Mouse (Mus musculus) stomach, postnatal 0 days (tissue): ENCODE measurements around the gene Cox7a2l. TPM values are rescaled to one million over a fixed set of nuclear protein-coding genes. Genes with fewer than 3 reads are reported as not detected.
A peak's percentile ranks its signal among the peaks of the same experiment; 100 is the strongest.

Experiments used
- ATAC-seq: fragments of 200-750 bp; cut with Nextera tagmentation; 2 replicates; pipeline ENCODE4 v1.8.0; 2017; ENCODE audit not compliant: low FRiP score, low TSS enrichment
- DNase-seq: peaks from one replicate; pipeline ENCODE4 v3.0.0-alpha.2; 2016; ENCODE audit warnings: low spot score
- H3K27ac ChIP-seq: fragments of 300-500 bp; sonication (generic); replicated peaks from 2 replicates; pipeline ENCODE4 v1.5.1; 2014; ENCODE audit warnings: mild to moderate bottlenecking, control low read depth
- H3K27me3 ChIP-seq: fragments of 300-500 bp; sonication (generic); 2 replicates; pipeline ENCODE4 v1.6.1; 2014; ENCODE audit warnings: low read length; ENCODE audit not compliant: control insufficient read depth, insufficient read depth
- H3K36me3 ChIP-seq: fragments of 300-500 bp; sonication (generic); 2 replicates; pipeline ENCODE4 v1.6.1; 2014; ENCODE audit warnings: low read length, mixed read lengths; ENCODE audit not compliant: control insufficient read depth, insufficient read depth
- H3K4me1 ChIP-seq: fragments of 300-500 bp; sonication (generic); replicated peaks from 2 replicates; pipeline ENCODE4 v1.6.1; 2014; ENCODE audit warnings: antibody characterized with exemption; ENCODE audit not compliant: control insufficient read depth, insufficient read depth
- H3K4me2 ChIP-seq: fragments of 300-500 bp; sonication (generic); replicated peaks from 2 replicates; pipeline ENCODE4 v1.6.1; 2014; ENCODE audit warnings: low read depth, mild to moderate bottlenecking, control low read depth, moderate library complexity
- H3K4me3 ChIP-seq: fragments of 300-500 bp; sonication (generic); 2 replicates; pipeline ENCODE4 v1.5.1; 2014; ENCODE audit warnings: low read depth, low read length, control low read depth
- H3K9ac ChIP-seq: fragments of 300-500 bp; sonication (generic); 2 replicates; pipeline ENCODE4 v1.6.1; 2014; ENCODE audit warnings: mild to moderate bottlenecking, low read length, control low read depth, mixed read lengths
- H3K9me3 ChIP-seq: fragments of 300-500 bp; sonication (generic); 2 replicates; pipeline ENCODE4 v1.6.1; 2016; ENCODE audit warnings: low read length; ENCODE audit not compliant: control insufficient read depth
- CTCF ChIP-seq: IDR thresholded peaks from 2 replicates; pipeline ENCODE4 v1.5.1; 2016; ENCODE audit warnings: antibody characterized with exemption, low read depth, mild to moderate bottlenecking, moderate library complexity
- EP300 ChIP-seq: optimal IDR thresholded peaks from 2 replicates; pipeline ENCODE3; 2016; ENCODE audit warnings: antibody characterized with exemption
- WGBS: fragments of 180-500 bp; shearing (Covaris S2); extraction: QIAGEN DNeasy Blood & Tissue Kit; methylation state at CpG from one replicate; pipeline ENCODE4 v1.1.7; 2014; 5-methylcytosine and 5-hydroxymethylcytosine counted together
- polyA plus RNA-seq: library from polyadenylated mRNA; unstranded; fragments of >200 nt; fragmentation: Nextera tagmentation; extraction: Ambion mirVana; gene quantifications from 2 replicates; pipeline ENCODE4 v1.2.1, GENCODE M21; 2015

Cox7a2l gene
- polyA plus RNA-seq, 1 experiment from 2014 or later: 163 TPM

DNA sequence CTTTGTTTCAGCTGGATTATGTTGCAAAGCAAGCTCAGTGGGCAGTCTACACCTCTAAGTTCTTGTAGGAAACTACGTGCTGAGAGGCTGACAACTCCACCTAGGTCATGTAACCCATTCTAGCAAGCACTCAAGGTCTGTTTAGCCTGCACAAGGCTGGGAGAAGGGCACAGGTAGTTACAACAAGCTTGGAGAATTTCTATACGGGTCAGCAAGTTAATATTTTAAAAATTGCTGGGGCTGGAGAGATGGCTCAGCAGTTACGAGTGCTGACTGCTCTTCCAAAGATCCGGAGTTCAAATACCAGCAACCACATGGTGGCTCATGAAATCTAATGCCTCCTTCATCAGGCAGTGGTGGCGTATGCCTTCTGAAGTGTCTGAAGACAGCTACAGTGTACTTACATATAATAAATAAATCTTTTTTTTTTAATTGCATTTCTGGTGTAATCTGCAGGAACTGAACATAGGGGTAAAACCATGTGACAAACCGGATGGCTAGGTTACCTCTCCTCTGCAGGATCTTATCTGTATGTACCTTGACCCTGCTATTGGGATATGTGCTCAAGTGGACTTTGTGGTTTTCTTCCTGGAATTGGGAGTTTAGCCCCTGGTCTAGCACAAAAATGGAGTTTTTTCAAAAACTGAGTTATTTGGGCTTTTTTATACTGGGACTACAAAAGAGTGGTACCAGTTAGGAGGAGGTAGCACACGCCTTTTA lies 34.2 kb downstream of the Cox7a2l start:
- no peak overlapping the region for H3K4me2 ChIP-seq
- H3K4me3 ChIP-seq: no peak overlapping the region
- H3K27me3 ChIP-seq: no peaks in the 10 kb centered on the region
- ATAC-seq (no peak), DNase-seq (no peak)
- peaks cover 7% of the 10 kb centered on the region for H3K36me3 ChIP-seq
- no peaks in the 10 kb centered on the region for H3K4me1 ChIP-seq
- H3K27ac ChIP-seq: no peak overlapping the region
- no peak overlapping the region for H3K9ac ChIP-seq
- TF ChIP-seq CTCF (no peak), EP300 (no peak)
- H3K9me3 ChIP-seq: no peaks in the 10 kb centered on the region
- 88% methylated on average over 7 of the region's 7 CpGs for WGBS

DNA sequence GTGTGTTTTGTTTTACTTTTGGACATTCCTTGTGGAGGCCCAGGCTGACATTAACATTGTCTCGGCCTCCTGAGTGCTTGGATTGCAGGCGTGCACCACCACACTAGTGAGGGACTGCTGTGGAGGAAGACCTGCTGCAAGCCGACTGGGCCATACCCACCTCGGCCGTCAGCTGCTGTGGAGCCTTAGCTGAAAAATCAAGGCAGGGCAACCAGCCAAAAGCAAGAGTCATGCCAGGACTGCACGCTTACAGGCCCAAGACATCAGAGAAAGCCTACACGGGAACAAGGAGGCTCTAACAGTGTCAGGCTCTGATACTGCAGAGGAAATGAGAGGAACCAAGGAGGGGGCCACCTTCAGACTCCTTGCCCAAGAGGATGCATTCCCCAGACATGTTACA lies 35.6 kb downstream of the Cox7a2l start:
- TF ChIP-seq CTCF (no peak), EP300 (no peak)
- Histone ChIP-seq H3K27me3 (no peaks in the 10 kb centered on the region), H3K9me3 (no peaks in the 10 kb centered on the region), H3K4me2 (no peak overlapping the region), H3K9ac (no peak overlapping the region), H3K4me1 (no peaks in the 10 kb centered on the region), H3K27ac (no peak overlapping the region), H3K4me3 (no peak overlapping the region), H3K36me3 (peaks cover 16% of the 10 kb centered on the region)
- ATAC-seq (0 out of 2 replicates have a peak, but pooled peaks have one; percentile 35), DNase-seq (no peak)
- WGBS: 67% methylated on average over 7 of the region's 7 CpGs

DNA sequence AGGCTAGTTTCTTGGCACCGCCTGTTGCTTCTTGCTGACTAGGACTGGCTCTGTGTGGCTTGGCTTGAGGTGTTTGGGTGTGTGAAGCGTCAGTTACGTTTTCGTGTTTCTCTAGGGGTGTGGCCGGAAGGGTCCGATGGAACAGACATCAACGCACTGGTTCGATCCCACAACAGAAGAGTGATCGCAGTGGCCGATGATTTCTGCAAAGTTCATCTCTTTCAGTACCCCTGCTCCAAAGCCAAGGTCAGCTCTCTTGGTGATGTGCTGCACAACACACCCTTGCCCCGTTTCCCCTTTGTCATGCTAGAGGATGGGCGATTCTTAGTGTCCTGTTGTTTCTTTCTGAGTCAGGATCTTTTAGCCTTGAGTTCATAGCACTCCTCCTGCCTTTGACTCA lies 40.0 kb downstream of the Cox7a2l start:
- Histone ChIP-seq H3K4me1 (no peaks in the 10 kb centered on the region), H3K27ac (no peak overlapping the region), H3K9ac (no peak overlapping the region), H3K4me2 (no peak overlapping the region), H3K4me3 (no peak overlapping the region), H3K36me3 (peaks cover 22% of the 10 kb centered on the region), H3K9me3 (no peaks in the 10 kb centered on the region), H3K27me3 (no peaks in the 10 kb centered on the region)
- ATAC-seq: no peak
- no peak for TF ChIP-seq EP300
- no peak for TF ChIP-seq CTCF
- DNase-seq: no peak
- 93% methylated on average over 12 of the region's 12 CpGs for WGBS

DNA sequence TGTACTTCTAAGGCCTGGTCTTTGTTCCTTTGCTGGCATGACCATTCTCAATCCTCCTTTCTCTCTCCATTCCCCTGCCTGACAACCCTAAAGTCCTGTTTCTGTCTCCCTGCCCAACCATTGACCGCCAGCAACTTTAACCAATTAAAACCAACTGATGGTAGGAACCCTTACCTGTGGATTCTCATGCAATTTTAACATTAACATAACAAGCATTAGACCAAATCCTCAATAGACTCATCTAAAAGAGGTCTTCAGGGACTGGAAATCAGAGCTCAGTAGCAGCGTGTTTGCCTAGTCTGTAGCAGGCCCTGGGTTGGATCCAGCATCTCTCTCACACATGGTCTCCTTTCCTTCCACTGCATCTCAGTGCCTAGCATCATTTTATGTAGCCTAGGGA lies 47.5 kb downstream of the Cox7a2l start:
- DNase-seq (no peak), ATAC-seq (no peak)
- H3K4me3 ChIP-seq: no peak overlapping the region
- H3K9me3 ChIP-seq: no peaks in the 10 kb centered on the region
- TF ChIP-seq CTCF (no peak), EP300 (no peak)
- no peaks in the 10 kb centered on the region for H3K4me1 ChIP-seq
- WGBS: 93% methylated on average over 2 of the region's 2 CpGs
- no peak overlapping the region for H3K4me2 ChIP-seq
- H3K9ac ChIP-seq: no peak overlapping the region
- no peaks in the 10 kb centered on the region for H3K27me3 ChIP-seq
- no peak overlapping the region for H3K27ac ChIP-seq
- peaks cover 15% of the 10 kb centered on the region for H3K36me3 ChIP-seq

DNA sequence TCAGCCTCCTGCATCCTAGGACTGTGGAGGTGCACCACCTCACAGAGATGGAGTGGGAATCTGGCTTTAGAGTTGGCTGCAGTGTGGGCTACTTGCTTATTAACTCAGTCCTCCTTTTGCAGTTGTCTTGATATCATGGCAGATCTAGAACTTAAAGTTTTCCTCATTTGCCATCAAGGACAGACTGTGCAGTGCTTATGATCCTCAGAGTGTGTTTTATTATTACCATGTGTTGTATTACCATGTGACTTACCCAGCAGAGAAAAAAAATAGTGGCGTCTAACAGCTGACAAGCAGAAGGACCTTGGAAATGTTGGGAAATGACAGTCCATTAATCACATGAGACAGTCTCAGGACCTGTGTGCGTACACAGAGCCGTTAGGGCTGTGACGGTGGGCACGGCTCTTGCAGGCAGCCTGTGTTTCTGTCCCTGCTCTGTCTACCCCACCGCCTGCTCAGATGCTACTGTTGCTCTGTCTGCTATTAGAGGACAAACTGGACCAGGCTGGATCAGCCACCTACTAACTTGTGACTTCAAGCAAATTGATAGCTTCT lies 50.4 kb downstream of the Cox7a2l start:
- Histone ChIP-seq H3K27me3 (no peaks in the 10 kb centered on the region), H3K27ac (no peak overlapping the region), H3K9ac (no peak overlapping the region), H3K9me3 (no peaks in the 10 kb centered on the region), H3K4me3 (no peak overlapping the region), H3K36me3 (peaks cover 9% of the 10 kb centered on the region), H3K4me1 (no peaks in the 10 kb centered on the region), H3K4me2 (no peak overlapping the region)
- TF ChIP-seq CTCF (no peak), EP300 (no peak)
- WGBS: 53% methylated on average over 6 of the region's 6 CpGs
- ATAC-seq (no peak), DNase-seq (no peak)

DNA sequence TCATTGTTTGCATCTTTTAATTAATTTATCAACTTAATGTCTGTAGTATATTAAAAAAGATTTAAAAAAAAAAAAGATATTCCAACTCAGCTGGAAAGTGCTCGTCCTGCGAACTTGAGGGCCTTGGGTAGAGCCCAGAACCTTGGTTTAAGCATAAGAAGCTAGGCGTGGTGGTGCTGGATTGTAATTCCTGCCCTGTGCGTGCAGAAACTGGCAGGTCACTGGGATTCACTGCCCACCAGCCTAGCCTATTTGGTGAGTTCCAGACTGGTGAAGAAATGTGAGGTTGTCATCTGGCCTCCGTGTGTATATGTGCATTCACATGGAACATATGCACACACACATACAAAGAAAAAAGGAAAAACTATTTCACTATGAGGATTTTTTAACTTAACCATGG lies 51.2 kb downstream of the Cox7a2l start:
- DNase-seq (no peak), ATAC-seq (no peak)
- Histone ChIP-seq H3K4me2 (no peak overlapping the region), H3K27ac (no peak overlapping the region), H3K36me3 (peaks cover 13% of the 10 kb centered on the region), H3K27me3 (no peaks in the 10 kb centered on the region), H3K4me1 (no peaks in the 10 kb centered on the region), H3K9me3 (no peaks in the 10 kb centered on the region), H3K9ac (no peak overlapping the region), H3K4me3 (no peak overlapping the region)
- TF ChIP-seq EP300: no peak
- WGBS: 91% methylated on average over 5 of the region's 5 CpGs
